Mouse (Mus musculus) left cerebral cortex, postnatal 36 days (tissue): ENCODE results near the gene Duxf3. TPM values are rescaled to one million over a fixed set of nuclear protein-coding genes. Genes with fewer than 3 reads are reported as not detected.
"Not testable (repeated sequence)": the region's sequence is repeated elsewhere in the genome, so short reads cannot be mapped to it uniquely, and the experiment has no call there.

Source experiments
- DNase-seq, 2 experiments: peaks; one replicate each; pipeline ENCODE4 v3.0.0; 2021 to 2022; ENCODE audit warnings: low spot score in 2 of 2, mixed read lengths in 1 of 2
- intact Hi-C: fragments of 180-260 bp; cut with DNase I; formaldehyde crosslinking; loops from one replicate; pipeline ENCODE4 v1.15.1; 2025
- total RNA-seq, 2 experiments: library from RNA; stranded (reverse); gene quantifications; 2 replicates each; pipeline ENCODE4 v1.2.3; 2021

The Duxf3 gene
- total RNA-seq, 2 experiments from 2014 or later = not detected

- intact Hi-C loops = not testable (repeated sequence)
- peak; percentile 60 to 61 for DNase-seq
Observed at GRCm38 (mm10) chr10:58223972-58224805, 8.3 kb downstream of the Duxf3 start.

- intact Hi-C loops, DNase-seq: not testable (repeated sequence)
Observed at GRCm38 (mm10) chr10:58223161-58223560, 9.3 kb downstream of the Duxf3 start.

- DNase-seq, intact Hi-C loops: not testable (repeated sequence)
Observed at GRCm38 (mm10) chr10:58221571-58221970, 10.9 kb downstream of the Duxf3 start.

- intact Hi-C loops = no loop called here
- DNase-seq = no peak
Observed at GRCm38 (mm10) chr10:58220726-58221125, 11.7 kb downstream of the Duxf3 start.

GRCm38 (mm10) chr10:58217366-58217765 lies 15.1 kb downstream of the Duxf3 start:
- no peak for DNase-seq
- intact Hi-C loops = no loop called here

GRCm38 (mm10) chr10:58215353-58215752 lies 17.1 kb downstream of the Duxf3 start:
- intact Hi-C loops = loop anchor here (1.0 kb wide), 1 partner anchor 770 kb away; no protein-coding TSS in a partner anchor
- no peak for DNase-seq

- DNase-seq = no peak
- intact Hi-C loops = loop anchor here (1.0 kb wide), 1 partner anchor 770 kb away; no protein-coding TSS in a partner anchor
Observed at GRCm38 (mm10) chr10:58214934-58215333, 17.5 kb downstream of the Duxf3 start.

GRCm38 (mm10) chr10:58214497-58214896 lies 18.0 kb downstream of the Duxf3 start:
- DNase-seq = no peak
- intact Hi-C loops = no loop called here

GRCm38 (mm10) chr10:58212230-58212629 lies 20.2 kb downstream of the Duxf3 start:
- intact Hi-C loops = loop anchor here (1.0 kb wide), 1 partner anchor 771 kb away; no protein-coding TSS in a partner anchor

GRCm38 (mm10) chr10:58211213-58211612 lies 21.3 kb downstream of the Duxf3 start:
- intact Hi-C loops = no loop called here

More at GRCm38 (mm10) chr10:58212230-58212629, 20.2 kb downstream of the Duxf3 start:
- no peak for DNase-seq

GRCm38 (mm10) chr10:58210514-58210913 lies 22.0 kb downstream of the Duxf3 start:
- intact Hi-C loops = no loop called here
- DNase-seq = no peak

More at GRCm38 (mm10) chr10:58211213-58211612, 21.3 kb downstream of the Duxf3 start:
- no peak for DNase-seq

GRCm38 (mm10) chr10:58209710-58210467 lies 22.6 kb downstream of the Duxf3 start:
- intact Hi-C loops = no loop called here
- no peak for DNase-seq

GRCm38 (mm10) chr10:58206639-58207404 lies 25.7 kb downstream of the Duxf3 start:
- intact Hi-C loops = no loop called here
- no peak for DNase-seq

- intact Hi-C loops = no loop called here
- DNase-seq = no peak
Observed at GRCm38 (mm10) chr10:58205986-58206385, 26.5 kb downstream of the Duxf3 start.

Other genes with a start within 250 kb of the Duxf3 start
- not detected for gene AW822073, start 7.7 kb downstream of the Duxf3 start, total RNA-seq
- gene Gm4981, start 4.0 kb upstream of the Duxf3 start, total RNA-seq = not detected
- gene Gcc2, start 22.8 kb upstream of the Duxf3 start, total RNA-seq = 10 to 100 TPM; 90.7 to 98.7 TPM
- 10 to 100 TPM; 21.2 to 23.2 TPM for gene Lims1, start 90.8 kb upstream of the Duxf3 start, total RNA-seq
- 10 to 100 TPM; 75.6 to 96.8 TPM for gene Ranbp2, start 214.2 kb upstream of the Duxf3 start, total RNA-seq